Mouse (Mus musculus): ENCODE data around the gene Slc16a5. TPM values are rescaled to one million over a fixed set of nuclear protein-coding genes. Genes with fewer than 3 reads are reported as not detected.
A peak's percentile ranks its signal among the peaks of the same experiment; 100 is the strongest.

The Slc16a5 gene
- polyA plus RNA-seq, 1 experiment from 2014 or later = not detected

- H3K4me3 ChIP-seq (ENCODE audit: low read depth, low read length) = no peak overlapping the region
- ATAC-seq (ENCODE audit: low FRiP score) (no peak), DNase-seq (ENCODE audit: low spot score, missing footprints) (no peak)
- no peaks in the 10 kb centered on the region for H3K9me3 ChIP-seq (ENCODE audit: control insufficient read depth, low read length)
- H3K27me3 ChIP-seq (ENCODE audit: control insufficient read depth, insufficient read depth, low read length) = no peaks in the 10 kb centered on the region
- H3K27ac ChIP-seq (ENCODE audit: low read depth, low read length) = no peak overlapping the region
- peaks cover 32% of the 10 kb centered on the region for H3K36me3 ChIP-seq (ENCODE audit: control insufficient read depth, insufficient read depth, low read length)
- no peak overlapping the region for H3K4me2 ChIP-seq
- H3K4me1 ChIP-seq (ENCODE audit: control insufficient read depth, insufficient read depth, low read length) = peaks cover 11% of the 10 kb centered on the region
- 93% methylated on average over 6 of the region's 6 CpGs for WGBS
- H3K9ac ChIP-seq (ENCODE audit: low read length) = no peak overlapping the region
Measured at GRCm38 (mm10) chr11:115502636-115503035, 40.4 kb downstream of the Slc16a5 start.

- H3K36me3 ChIP-seq (ENCODE audit: control insufficient read depth, insufficient read depth, low read length) = peaks cover 8% of the 10 kb centered on the region
- H3K4me1 ChIP-seq (ENCODE audit: control insufficient read depth, insufficient read depth, low read length) = peaks cover 37% of the 10 kb centered on the region
- H3K27me3 ChIP-seq (ENCODE audit: control insufficient read depth, insufficient read depth, low read length) = no peaks in the 10 kb centered on the region
- no peak overlapping the region for H3K4me3 ChIP-seq (ENCODE audit: low read depth, low read length)
- H3K9me3 ChIP-seq (ENCODE audit: control insufficient read depth, low read length) = no peaks in the 10 kb centered on the region
- H3K9ac ChIP-seq (ENCODE audit: low read length) = no peak overlapping the region
- no peak for ATAC-seq (ENCODE audit: low FRiP score)
- no peak overlapping the region for H3K4me2 ChIP-seq
- no peak overlapping the region for H3K27ac ChIP-seq (ENCODE audit: low read depth, low read length)
- WGBS = 67% methylated on average over 3 of the region's 3 CpGs
- no peak for DNase-seq (ENCODE audit: low spot score, missing footprints)
Measured at GRCm38 (mm10) chr11:115506586-115506985, 44.3 kb downstream of the Slc16a5 start.

- Histone ChIP-seq H3K9ac (ENCODE audit: low read length) (no peak overlapping the region), H3K4me2 (no peak overlapping the region), H3K27me3 (ENCODE audit: control insufficient read depth, insufficient read depth, low read length) (no peaks in the 10 kb centered on the region), H3K9me3 (ENCODE audit: control insufficient read depth, low read length) (no peaks in the 10 kb centered on the region), H3K27ac (ENCODE audit: low read depth, low read length) (no peak overlapping the region), H3K4me3 (ENCODE audit: low read depth, low read length) (no peak overlapping the region), H3K4me1 (ENCODE audit: control insufficient read depth, insufficient read depth, low read length) (peaks cover 46% of the 10 kb centered on the region), H3K36me3 (ENCODE audit: control insufficient read depth, insufficient read depth, low read length) (no peaks in the 10 kb centered on the region)
- DNase-seq (ENCODE audit: low spot score, missing footprints) (no peak), ATAC-seq (ENCODE audit: low FRiP score) (no peak)
- WGBS = 86% methylated on average over 2 of the region's 2 CpGs
Measured at GRCm38 (mm10) chr11:115508061-115508460, 45.8 kb downstream of the Slc16a5 start.

GRCm38 (mm10) chr11:115509773-115510506, 47.7 kb downstream of the Slc16a5 start:
- ATAC-seq (ENCODE audit: low FRiP score) (no peak), DNase-seq (ENCODE audit: low spot score, missing footprints) (no peak)
- WGBS = 47% methylated on average over 6 of the region's 6 CpGs
- H3K36me3 ChIP-seq (ENCODE audit: control insufficient read depth, insufficient read depth, low read length) = no peaks in the 10 kb centered on the region
- no peak overlapping the region for H3K27ac ChIP-seq (ENCODE audit: low read depth, low read length)
- H3K4me2 ChIP-seq = peak overlapping the region; percentile 70
- no peak overlapping the region for H3K9ac ChIP-seq (ENCODE audit: low read length)
- H3K27me3 ChIP-seq (ENCODE audit: control insufficient read depth, insufficient read depth, low read length) = no peaks in the 10 kb centered on the region
- peaks cover 46% of the 10 kb centered on the region for H3K4me1 ChIP-seq (ENCODE audit: control insufficient read depth, insufficient read depth, low read length)
- H3K9me3 ChIP-seq (ENCODE audit: control insufficient read depth, low read length) = no peaks in the 10 kb centered on the region
- no peak overlapping the region for H3K4me3 ChIP-seq (ENCODE audit: low read depth, low read length)

- WGBS = 78% methylated on average over 5 of the region's 5 CpGs
- peaks cover 46% of the 10 kb centered on the region for H3K4me1 ChIP-seq (ENCODE audit: control insufficient read depth, insufficient read depth, low read length)
- peak overlapping the region; percentile 70 for H3K4me2 ChIP-seq
- no peak for ATAC-seq (ENCODE audit: low FRiP score)
- H3K27ac ChIP-seq (ENCODE audit: low read depth, low read length) = no peak overlapping the region
- peak overlapping the region; percentile 93; the same call in 1 of the 2 replicates for H3K4me3 ChIP-seq (ENCODE audit: low read depth, low read length)
- H3K9ac ChIP-seq (ENCODE audit: low read length) = peak overlapping the region; percentile 97
- DNase-seq (ENCODE audit: low spot score, missing footprints) = no peak
- H3K9me3 ChIP-seq (ENCODE audit: control insufficient read depth, low read length) = no peaks in the 10 kb centered on the region
- no peaks in the 10 kb centered on the region for H3K27me3 ChIP-seq (ENCODE audit: control insufficient read depth, insufficient read depth, low read length)
- H3K36me3 ChIP-seq (ENCODE audit: control insufficient read depth, insufficient read depth, low read length) = no peaks in the 10 kb centered on the region
Measured at GRCm38 (mm10) chr11:115510507-115510888, 48.2 kb downstream of the Slc16a5 start.

- no peak for DNase-seq (ENCODE audit: low spot score, missing footprints)
- peak overlapping the region; percentile 93 for H3K4me3 ChIP-seq (ENCODE audit: low read depth, low read length)
- no peaks in the 10 kb centered on the region for H3K36me3 ChIP-seq (ENCODE audit: control insufficient read depth, insufficient read depth, low read length)
- H3K4me2 ChIP-seq = peak overlapping the region; percentile 70
- WGBS = 87% methylated on average over 2 of the region's 2 CpGs
- H3K27me3 ChIP-seq (ENCODE audit: control insufficient read depth, insufficient read depth, low read length) = no peaks in the 10 kb centered on the region
- H3K4me1 ChIP-seq (ENCODE audit: control insufficient read depth, insufficient read depth, low read length) = peaks cover 45% of the 10 kb centered on the region
- ATAC-seq (ENCODE audit: low FRiP score) = no peak
- H3K27ac ChIP-seq (ENCODE audit: low read depth, low read length) = no peak overlapping the region
- no peaks in the 10 kb centered on the region for H3K9me3 ChIP-seq (ENCODE audit: control insufficient read depth, low read length)
- H3K9ac ChIP-seq (ENCODE audit: low read length) = peak overlapping the region; percentile 97
Measured at GRCm38 (mm10) chr11:115511121-115511520, 48.8 kb downstream of the Slc16a5 start.

- H3K9me3 ChIP-seq (ENCODE audit: control insufficient read depth, low read length) = no peaks in the 10 kb centered on the region
- peak overlapping the region; percentile 97 for H3K9ac ChIP-seq (ENCODE audit: low read length)
- H3K4me2 ChIP-seq = peak overlapping the region; percentile 70
- H3K4me1 ChIP-seq (ENCODE audit: control insufficient read depth, insufficient read depth, low read length) = peaks cover 40% of the 10 kb centered on the region
- H3K36me3 ChIP-seq (ENCODE audit: control insufficient read depth, insufficient read depth, low read length) = no peaks in the 10 kb centered on the region
- 54% methylated on average over 3 of the region's 3 CpGs for WGBS
- H3K4me3 ChIP-seq (ENCODE audit: low read depth, low read length) = peak overlapping the region; percentile 93
- no peak overlapping the region for H3K27ac ChIP-seq (ENCODE audit: low read depth, low read length)
- H3K27me3 ChIP-seq (ENCODE audit: control insufficient read depth, insufficient read depth, low read length) = no peaks in the 10 kb centered on the region
- no peak for DNase-seq (ENCODE audit: low spot score, missing footprints)
- ATAC-seq (ENCODE audit: low FRiP score) = no peak
Measured at GRCm38 (mm10) chr11:115512004-115512403, 49.7 kb downstream of the Slc16a5 start.

GRCm38 (mm10) chr11:115512407-115513183, 50.3 kb downstream of the Slc16a5 start:
- peaks cover 35% of the 10 kb centered on the region for H3K4me1 ChIP-seq (ENCODE audit: control insufficient read depth, insufficient read depth, low read length)
- 24% methylated on average over 8 of the region's 8 CpGs for WGBS
- no peaks in the 10 kb centered on the region for H3K9me3 ChIP-seq (ENCODE audit: control insufficient read depth, low read length)
- ATAC-seq (ENCODE audit: low FRiP score) = no peak
- peak; percentile 94 for DNase-seq (ENCODE audit: low spot score, missing footprints)
- peak overlapping the region; percentile 97 for H3K9ac ChIP-seq (ENCODE audit: low read length)
- H3K4me2 ChIP-seq = peak overlapping the region; percentile 70
- peak overlapping the region; percentile 55; the same call in 1 of the 2 replicates for H3K27ac ChIP-seq (ENCODE audit: low read depth, low read length)
- H3K4me3 ChIP-seq (ENCODE audit: low read depth, low read length) = peak overlapping the region; percentile 93
- H3K36me3 ChIP-seq (ENCODE audit: control insufficient read depth, insufficient read depth, low read length) = no peaks in the 10 kb centered on the region
- H3K27me3 ChIP-seq (ENCODE audit: control insufficient read depth, insufficient read depth, low read length) = no peaks in the 10 kb centered on the region
